Mouse (Mus musculus) cerebellum, adult 2 months (tissue): ENCODE results near the gene Siglech. TPM values are rescaled to one million over a fixed set of nuclear protein-coding genes. Genes with fewer than 3 reads are reported as not detected.

Experiments
- DNase-seq, 2 experiments: peaks; one replicate each; pipeline ENCODE4 v3.0.0; 2021
- H3K27ac ChIP-seq: fragments of 200-500 bp; 2 replicates; pipeline ENCODE4 v1.5.1; 2012; ENCODE audit warnings: low read length, control low read depth, inconsistent platforms; ENCODE audit not compliant: insufficient read depth
- H3K27me3 ChIP-seq: fragments of 200-500 bp; 2 replicates; pipeline ENCODE4 v1.6.1; 2012; ENCODE audit warnings: inconsistent platforms, mild to moderate bottlenecking, low read length, moderate library complexity; ENCODE audit not compliant: control insufficient read depth, insufficient read depth
- H3K4me1 ChIP-seq: fragments of 200-500 bp; 2 replicates; pipeline ENCODE4 v1.6.1; 2011; ENCODE audit warnings: low read length; ENCODE audit not compliant: control insufficient read depth, insufficient read depth
- H3K4me3 ChIP-seq: fragments of 200-500 bp; replicated peaks from 2 replicates; pipeline ENCODE3; 2011; ENCODE audit warnings: mild to moderate bottlenecking, low read depth, low read length, control low read depth; ENCODE audit not compliant: insufficient read depth
- CTCF ChIP-seq: fragments of 200-500 bp; IDR thresholded peaks from 2 replicates; pipeline ENCODE4 v1.5.1; 2011; ENCODE audit warnings: low read depth, mild to moderate bottlenecking, control low read depth, low read length, moderate library complexity, borderline replicate concordance; ENCODE audit not compliant: insufficient read depth
- POLR2A ChIP-seq: fragments of 200-500 bp; IDR thresholded peaks from 2 replicates; pipeline ENCODE4 v1.6.1; 2011; ENCODE audit warnings: low read length, control low read depth, borderline replicate concordance; ENCODE audit not compliant: insufficient read depth
- WGBS: fragments of 180-500 bp; shearing (Covaris S2); methylation state at CpG from one replicate; pipeline ENCODE4 v1.1.7; 2018; 5-methylcytosine and 5-hydroxymethylcytosine counted together
- polyA plus RNA-seq: library from polyadenylated mRNA; depleted of rRNA; stranded (reverse); fragments of >200 nt; gene quantifications from 2 replicates; pipeline ENCODE4 v1.2.3, GENCODE M21; 2012; rRNA removed

Siglech gene
- 7.5 and 7.8 TPM in 2 replicates for polyA plus RNA-seq

DNA sequence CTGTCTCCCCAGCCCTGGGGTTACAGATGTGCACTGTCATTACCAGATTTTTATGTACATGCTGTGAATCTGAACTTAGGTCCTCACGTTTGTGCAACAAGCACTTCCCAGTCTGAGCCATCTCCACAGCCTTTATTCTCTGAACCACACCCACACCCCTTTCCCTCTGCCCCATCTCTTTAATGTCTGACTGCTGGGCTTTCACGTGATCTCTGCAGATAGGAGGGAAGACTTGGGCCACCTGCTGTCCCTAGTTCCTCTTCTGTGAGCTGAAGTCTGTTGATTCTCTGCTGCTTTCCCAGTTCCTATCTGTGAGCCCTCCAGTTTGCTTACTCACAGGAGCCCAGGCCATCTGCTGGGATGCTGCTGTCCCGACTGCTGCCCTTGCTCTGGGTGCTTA lies at the start of gene Siglech:
TSS of gene Siglech (plus strand) at position 253 of the 400 bp plus-strand sequence.
- no peaks in the 10 kb centered on the region for H3K4me1 ChIP-seq
- TF ChIP-seq CTCF, result no peak
- TF ChIP-seq POLR2A, result no peak
- DNase-seq, result no peak
- 23% methylated on average over 3 of the region's 3 CpGs for WGBS
- no peak within 1 kb of the TSS for H3K4me3 ChIP-seq
- no peak within 1 kb of the TSS for H3K27ac ChIP-seq
- H3K27me3 ChIP-seq, result no peaks in the 10 kb centered on the region

DNA sequence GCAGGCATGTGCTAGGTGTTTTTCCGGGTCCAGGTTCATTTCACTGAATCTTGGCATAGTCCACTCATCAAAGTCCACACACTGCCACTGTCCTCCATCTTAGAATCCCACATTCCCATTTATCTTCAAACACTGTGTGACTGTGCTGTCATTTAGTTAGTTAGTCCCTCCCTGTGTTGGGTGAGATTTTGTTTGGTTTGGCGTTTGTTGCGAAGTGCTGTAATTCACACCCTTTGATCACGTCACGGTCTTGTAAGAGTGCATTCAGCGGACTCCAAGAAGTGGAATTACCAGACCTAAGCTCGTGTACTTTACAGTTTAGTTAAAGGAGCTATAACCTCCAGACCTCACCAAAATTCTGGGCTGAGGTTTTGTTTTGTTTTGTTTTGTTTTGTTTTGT lies 45.3 kb upstream of the Siglech start:
- no peak for TF ChIP-seq CTCF
- no peak for TF ChIP-seq POLR2A

DNA sequence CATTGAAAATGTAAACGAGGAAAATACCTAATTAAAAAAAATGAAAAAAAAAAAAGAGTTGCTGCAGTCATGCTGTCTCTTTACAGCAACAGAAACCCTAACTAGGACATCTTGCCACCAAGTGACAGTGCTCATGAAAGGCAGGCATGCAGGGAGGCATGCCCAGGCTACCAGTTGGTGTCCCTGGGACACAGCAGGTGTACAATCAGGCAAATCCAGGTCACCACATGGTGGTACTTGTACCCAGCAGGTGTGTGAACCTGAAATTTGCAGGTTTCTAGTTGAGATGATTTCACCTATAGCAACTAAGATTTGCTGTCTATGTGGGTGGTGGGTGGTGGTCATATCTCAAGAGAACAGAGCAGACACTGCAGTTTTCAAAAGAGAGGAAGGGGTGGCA lies 39.1 kb upstream of the Siglech start:
- Histone ChIP-seq H3K27ac (no peak overlapping the region), H3K4me3 (no peak overlapping the region), H3K27me3 (no peaks in the 10 kb centered on the region), H3K4me1 (peaks cover 7% of the 10 kb centered on the region; the same call in 1 of the 2 replicates)
- DNase-seq, result peak; percentile 51 to 70
- 9% methylated on average over 1 of the region's 1 CpGs for WGBS
- TF ChIP-seq POLR2A (no peak), CTCF (no peak)

More for the DNA sequence above, 45.3 kb upstream of the Siglech start:
- no peak overlapping the region for H3K27ac ChIP-seq
- DNase-seq, result no peak
- no peak overlapping the region for H3K4me3 ChIP-seq
- H3K27me3 ChIP-seq, result no peaks in the 10 kb centered on the region
- 0 out of 2 replicates have a peak, but pooled peaks cover 2% of the 10 kb centered on the region for H3K4me1 ChIP-seq
- WGBS, result 70% methylated on average over 7 of the region's 7 CpGs

DNA sequence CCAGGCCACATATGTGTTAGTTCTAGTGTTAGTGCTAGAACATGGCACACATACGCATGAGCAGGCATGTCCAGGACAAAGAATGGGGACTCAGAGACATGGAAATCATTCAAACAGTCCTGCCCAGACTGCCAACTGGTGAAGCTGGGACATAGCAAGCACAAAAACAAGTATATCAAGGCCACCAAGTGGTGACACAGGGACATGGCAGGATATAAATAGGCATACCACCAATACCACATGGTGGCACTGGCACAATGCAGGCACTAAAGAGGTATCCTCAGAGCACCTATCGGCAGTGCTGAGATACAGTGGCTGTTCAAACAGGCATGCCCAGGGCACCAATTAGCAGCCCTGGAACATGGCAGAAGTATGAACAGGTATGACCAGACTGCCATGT lies 33.5 kb upstream of the Siglech start:
- H3K27me3 ChIP-seq, result no peaks in the 10 kb centered on the region
- no peaks in the 10 kb centered on the region; the same call in none of the 2 replicates for H3K4me1 ChIP-seq
- TF ChIP-seq POLR2A (no peak), CTCF (0 out of 2 replicates have a peak, but pooled peaks have one; percentile 5)
- no peak overlapping the region for H3K4me3 ChIP-seq
- no peak overlapping the region for H3K27ac ChIP-seq
- 84% methylated on average over 2 of the region's 2 CpGs for WGBS
- DNase-seq, result no peak

DNA sequence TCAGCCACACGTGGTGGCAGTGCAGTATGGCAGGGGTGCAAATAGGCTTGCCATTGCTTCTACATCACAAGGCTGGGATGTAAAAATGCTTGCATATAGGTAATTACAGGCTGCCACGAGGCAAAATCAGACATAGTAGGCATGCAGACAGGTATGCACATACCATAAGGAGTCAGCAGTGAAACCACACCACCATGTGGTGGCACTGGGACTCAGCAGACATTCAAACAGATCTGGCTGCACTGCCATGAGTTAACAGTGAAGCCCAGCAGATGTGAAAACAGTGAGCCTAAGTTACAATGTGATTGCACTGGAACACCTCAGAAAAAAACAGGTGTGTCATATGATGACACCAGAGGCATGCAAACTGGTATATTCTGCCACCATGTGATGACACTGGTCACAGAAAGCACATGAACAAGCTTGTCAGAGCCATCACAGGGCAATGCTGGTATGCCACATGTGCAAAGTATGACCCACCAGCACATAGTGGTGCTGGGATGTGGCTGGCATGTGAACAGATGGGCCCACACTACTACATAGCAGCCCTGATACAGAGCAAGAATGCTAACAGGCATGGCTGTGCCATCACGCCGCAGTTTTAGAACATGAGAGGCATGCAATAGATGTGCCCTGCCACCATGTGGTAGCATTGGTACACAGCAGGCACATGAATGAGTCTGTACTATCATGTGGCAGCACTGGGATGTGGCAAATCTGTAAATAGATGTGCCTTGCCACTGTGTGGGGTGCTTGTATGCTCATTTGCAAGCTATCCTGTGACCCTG lies 30.7 kb upstream of the Siglech start:
- Histone ChIP-seq H3K4me3 (no peak overlapping the region), H3K27me3 (no peaks in the 10 kb centered on the region), H3K4me1 (no peaks in the 10 kb centered on the region; the same call in 1 of the 2 replicates), H3K27ac (no peak overlapping the region)
- WGBS, result 39% methylated on average over 4 of the region's 4 CpGs
- peak; percentile 43 to 58 for DNase-seq
- TF ChIP-seq POLR2A (no peak), CTCF (peak; percentile 47; the same call in 1 of the 2 replicates)

DNA sequence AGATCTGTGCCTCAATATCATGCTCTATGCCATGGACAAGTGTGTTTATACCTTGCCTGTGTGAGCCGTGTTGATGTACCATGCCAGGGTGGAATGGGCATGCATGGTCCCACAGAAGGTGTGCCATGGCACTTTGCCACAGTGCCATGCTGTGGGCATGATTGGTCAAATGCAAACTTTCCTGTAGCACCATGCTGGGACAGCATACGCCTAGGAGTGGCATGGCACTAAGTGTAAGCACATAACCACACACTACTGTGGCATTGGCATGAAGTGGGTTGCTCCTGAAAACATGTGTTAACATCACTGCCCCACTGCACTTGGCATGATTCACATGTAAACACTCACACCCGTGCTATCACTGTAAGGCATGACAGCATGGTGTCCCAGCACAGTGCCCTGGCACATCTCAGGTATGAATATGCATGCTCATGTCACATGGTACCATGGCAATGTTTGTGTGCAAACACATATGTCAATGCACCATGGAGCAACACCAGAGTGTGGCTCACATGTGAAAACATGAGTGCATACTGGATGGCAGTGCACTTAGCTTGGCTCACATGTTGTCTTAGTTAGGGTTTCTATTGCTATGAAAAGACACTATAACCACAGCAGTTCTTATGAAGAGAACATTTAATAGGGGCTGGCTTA lies 24.2 kb upstream of the Siglech start:
- TF ChIP-seq CTCF (no peak), POLR2A (no peak)
- Histone ChIP-seq H3K4me3 (no peak overlapping the region), H3K4me1 (peaks cover 14% of the 10 kb centered on the region), H3K27ac (no peak overlapping the region), H3K27me3 (no peaks in the 10 kb centered on the region)
- 46% methylated on average over 3 of the region's 3 CpGs for WGBS
- no peak for DNase-seq

DNA sequence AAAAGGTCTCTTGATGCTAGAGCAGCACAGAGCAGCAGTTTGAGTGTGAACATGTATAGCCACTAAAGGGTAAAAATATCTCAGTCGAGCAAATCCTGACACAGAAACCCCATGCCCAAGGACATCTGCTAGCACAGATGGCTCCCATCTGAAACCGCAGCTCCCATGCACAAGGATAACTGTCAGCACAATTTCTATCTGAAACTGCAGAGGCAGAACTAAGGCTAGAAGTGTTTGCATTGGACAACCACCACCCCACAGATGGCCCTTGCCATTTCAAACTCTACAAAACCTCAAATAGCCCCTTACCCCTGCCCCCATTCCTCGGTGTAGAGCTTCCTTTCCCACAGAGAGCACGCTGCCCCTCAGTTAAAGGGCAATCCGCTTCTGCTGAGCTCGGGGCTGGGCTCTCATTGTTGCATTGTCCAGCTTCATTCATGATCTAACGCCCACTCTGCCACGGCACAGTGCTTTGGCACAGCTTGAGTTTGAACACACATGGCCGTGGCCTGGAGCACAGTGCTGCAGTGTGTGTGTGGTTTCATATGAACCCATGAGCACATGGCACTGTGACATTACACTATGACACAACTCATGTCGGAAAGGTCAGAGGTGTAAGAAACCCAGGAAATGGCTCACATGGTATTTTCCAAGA lies 23.3 kb upstream of the Siglech start:
- peak; percentile 65 to 75 for DNase-seq
- H3K4me1 ChIP-seq, result peaks cover 14% of the 10 kb centered on the region
- no peak for TF ChIP-seq POLR2A
- no peak for TF ChIP-seq CTCF
- no peak overlapping the region for H3K27ac ChIP-seq
- no peak overlapping the region for H3K4me3 ChIP-seq
- WGBS, result 11% methylated on average over 10 of the region's 10 CpGs
- no peaks in the 10 kb centered on the region for H3K27me3 ChIP-seq
